Mouse (Mus musculus) urinary bladder, postnatal 10 days (tissue): ENCODE measurements around the gene Hus1.

Experiments used
- DNase-seq: peaks from one replicate; pipeline ENCODE4 v3.0.0; 2022; ENCODE audit warnings: low spot score

Hus1 gene

DNA sequence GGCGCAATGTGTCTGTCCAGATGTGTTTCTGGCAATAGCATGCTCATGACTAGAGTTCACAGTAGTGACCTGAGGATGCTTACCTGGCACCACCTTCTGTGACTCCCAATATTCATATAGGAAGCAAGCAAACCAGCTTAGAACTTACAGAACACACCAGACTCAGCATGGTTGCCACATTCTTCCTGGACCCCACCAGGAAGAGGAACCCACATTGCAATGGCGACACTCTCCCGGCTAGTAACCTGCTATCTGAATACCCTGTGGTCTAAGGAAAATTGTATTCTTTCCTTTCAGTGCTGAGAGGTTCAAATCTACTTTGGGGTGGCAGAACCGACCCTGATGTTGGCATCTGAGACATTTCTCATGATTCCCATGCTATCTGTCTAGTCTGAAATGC is 32.8 kb downstream of the Hus1 start:
- DNase-seq, result no peak

DNA sequence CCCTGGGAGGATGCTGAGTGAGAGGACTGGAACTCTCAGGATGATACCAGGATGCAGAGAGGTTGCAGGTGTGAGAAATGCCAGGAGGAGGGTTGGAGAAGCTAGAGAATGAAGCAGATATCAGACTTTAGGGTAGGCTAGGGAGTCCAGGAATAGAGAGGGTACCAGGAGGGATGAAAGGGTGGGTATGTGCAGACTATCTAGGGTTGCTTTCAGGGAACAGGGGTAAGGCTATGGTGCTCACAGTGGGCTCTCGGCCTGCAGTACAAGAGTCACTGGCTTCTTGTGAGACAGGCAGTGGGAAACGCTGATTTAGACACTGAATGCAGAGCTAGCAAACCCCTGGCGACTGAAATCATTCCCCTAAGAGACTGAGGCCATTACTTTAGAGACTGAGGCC is 37.8 kb downstream of the Hus1 start, which contains the start of gene Pkd1l1:
TSS of gene Pkd1l1 (minus strand) at position 101 of the 400 bp plus-strand sequence.
- no peak for DNase-seq

DNA sequence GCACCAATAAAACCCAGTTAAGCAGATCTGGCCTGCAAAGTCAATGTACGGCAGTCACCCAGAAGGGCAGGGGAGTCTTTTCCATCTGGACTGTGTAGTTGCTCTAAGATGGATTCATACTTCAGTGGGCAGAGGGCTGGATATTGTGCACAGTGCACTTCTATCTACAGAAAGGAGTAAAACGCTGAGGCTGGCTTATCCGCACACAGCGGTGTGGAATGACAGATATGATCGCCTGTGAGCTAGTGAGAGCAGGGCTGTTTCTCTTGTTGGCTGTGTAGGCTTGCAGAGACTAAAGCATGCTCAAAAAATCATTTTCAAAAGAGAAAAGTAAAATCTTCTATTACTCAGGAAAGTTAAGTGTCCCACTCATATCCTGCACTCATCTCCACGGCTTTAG is 38.9 kb downstream of the Hus1 start:
- DNase-seq, result no peak

DNA sequence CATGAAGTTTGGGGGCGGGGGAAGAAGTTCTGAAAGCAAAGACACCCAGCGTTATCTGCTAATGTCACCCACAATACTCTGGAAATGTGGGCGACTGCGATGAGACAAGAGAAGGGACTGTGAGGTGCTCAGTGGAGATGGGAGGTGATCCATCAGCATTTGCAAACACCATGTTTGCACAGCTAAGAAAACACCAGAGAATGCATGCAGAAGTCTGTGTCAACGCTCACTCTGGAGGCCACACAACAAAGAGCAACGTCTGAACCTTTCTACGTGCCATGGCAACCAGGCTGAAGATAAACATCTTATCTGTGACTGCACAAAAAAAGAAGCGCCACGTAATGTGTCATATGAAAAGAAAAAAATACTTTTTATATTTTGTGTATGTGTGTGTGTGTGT is 40.5 kb downstream of the Hus1 start:
- DNase-seq, result no peak

DNA sequence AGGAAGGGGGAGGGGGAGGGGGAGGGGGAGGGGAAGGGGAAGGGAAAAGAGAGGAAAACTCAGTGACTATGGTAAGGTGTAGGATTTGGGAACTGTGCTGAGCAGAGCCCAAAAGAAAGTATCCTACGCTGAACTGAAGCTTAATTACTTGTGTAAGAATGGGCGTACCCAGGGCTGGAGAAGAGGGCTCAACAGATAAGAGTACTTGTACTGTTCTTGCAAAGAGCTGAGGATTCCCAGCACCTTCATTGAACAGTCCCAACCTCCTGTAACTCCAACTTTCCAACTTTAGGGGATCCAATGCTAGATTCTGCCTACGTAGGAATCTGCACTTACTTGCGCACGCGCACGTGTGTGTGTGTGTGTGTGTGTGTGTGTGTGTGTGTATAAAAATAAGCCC is 42.9 kb downstream of the Hus1 start:
- DNase-seq, result no peak

DNA sequence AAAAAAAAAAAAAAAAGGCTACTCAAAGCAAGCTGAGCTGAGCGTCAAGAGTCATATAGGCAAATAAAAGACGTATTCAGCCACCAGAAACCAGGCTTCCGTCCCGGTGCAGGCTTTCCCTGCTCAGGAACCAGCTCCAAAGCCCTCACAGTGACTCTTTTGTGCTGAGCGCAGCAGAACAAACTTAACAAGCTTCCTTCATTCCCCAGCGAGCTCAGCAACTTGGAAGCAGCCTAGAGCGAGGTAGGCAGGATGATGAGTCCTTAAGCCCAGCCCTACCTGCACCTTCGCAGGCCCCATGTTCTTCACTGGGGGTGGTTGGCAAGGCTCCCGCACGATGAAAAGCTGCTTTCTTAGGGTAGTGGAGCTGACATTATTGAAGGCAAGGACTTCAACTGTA is 52.4 kb downstream of the Hus1 start:
- DNase-seq, result no peak

DNA sequence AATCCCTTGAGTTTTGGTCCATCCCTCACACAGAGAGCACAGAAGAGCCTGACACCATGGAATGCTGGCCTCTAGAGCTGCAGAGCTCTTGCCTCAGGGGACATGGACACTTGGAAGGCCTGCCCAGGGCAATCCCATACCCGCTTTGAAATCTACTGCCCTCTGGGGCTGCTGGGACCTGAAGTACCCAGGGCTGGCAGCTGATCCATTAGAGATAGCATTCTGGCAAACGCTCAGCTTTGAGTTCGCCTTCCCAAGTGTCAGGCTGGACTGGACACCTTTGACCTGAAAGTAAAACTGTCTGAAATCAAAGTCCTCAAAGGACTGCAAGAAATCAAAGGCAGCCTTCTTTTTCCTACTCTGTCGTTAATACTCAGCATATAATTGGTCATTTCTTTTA is 52.9 kb downstream of the Hus1 start:
- no peak for DNase-seq

DNA sequence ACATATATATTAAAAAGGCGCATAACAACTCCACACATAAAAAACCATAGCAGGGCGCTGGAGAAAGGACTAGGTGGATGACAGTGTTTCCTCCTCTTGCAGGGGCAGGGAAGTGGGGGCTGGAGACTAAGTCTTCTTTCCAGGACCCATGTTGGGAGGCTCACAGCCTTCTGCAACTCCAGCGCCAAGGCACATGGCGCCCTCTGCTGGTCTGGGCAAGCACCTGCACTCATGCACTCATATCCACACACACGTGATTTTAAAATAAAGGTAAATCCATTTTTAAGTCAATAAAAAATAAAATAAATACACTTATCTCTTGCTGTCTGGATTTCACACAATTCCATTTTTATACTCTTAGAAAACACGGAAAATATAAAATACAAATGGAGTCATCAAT is 54.0 kb downstream of the Hus1 start:
- no peak for DNase-seq

DNA sequence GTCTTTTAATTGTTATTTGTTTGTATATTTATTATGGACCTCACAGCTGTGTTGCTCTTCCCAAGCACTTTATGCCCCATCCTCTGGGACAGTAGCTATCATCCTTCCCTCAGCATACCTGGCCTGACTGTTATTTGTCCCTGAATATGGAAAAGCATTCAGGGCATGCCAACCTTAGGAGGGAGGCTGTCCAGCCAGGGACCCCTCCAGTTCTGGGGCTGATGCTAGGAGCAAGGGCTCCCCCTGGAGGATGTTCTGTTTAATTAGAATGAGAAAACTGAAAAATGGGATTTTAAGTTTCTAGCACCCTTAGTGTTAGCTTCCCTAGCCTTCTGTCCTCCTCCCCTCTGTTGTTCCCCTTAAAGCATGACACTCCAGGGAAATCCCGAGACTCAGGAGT is 55.3 kb downstream of the Hus1 start:
- no peak for DNase-seq

DNA sequence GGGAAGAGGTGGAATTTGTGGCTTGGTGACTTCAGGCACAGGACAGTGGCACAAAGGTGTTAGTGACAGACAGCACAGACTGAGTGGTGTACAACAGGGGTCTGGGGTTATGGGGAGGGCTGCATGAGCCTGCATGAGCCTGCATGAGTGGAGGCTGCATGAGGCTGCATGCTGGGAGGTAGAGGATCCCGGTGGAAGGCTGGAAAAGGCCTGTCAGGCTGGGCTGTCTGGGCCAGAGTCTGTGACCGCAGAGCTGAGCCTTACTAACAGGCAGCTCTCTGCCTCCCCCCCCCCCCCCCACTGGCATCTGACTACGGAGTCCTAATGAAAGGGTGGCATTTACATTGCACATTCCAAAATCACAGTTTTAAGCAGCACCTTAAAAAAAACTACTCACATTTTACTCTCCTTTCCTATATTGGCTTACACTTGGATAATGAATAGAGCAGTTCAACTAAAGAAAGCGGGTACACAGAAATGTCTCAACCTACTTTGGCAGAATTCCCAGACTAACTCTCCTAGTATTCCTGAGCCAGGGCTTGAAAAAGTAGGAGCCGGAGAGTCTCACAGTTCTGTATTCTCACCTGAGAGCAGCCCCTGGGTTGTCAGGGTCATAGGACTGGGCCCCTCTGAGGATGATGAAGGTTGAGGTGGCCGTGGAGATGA is 61.1 kb downstream of the Hus1 start:
- DNase-seq, result no peak

DNA sequence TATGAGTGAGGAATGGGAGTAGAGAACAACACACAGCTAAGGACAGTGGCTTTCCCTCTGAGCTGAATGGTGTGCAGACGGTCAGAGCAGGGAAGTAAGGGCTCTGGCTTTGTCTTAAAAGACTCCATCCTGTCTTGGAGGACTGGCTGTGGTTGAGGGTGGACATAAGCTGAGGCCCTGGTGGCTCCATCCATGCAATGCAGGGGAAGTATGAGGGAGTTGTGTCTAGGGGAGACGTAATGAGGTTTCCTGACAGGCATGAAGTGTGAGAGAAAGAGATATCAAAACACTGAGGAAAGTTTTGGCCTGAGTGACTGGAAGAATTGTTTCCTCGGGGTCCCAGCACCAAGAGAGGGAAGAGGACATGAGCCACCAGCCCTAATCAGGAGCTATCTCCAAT is 62.1 kb downstream of the Hus1 start:
- DNase-seq, result no peak

DNA sequence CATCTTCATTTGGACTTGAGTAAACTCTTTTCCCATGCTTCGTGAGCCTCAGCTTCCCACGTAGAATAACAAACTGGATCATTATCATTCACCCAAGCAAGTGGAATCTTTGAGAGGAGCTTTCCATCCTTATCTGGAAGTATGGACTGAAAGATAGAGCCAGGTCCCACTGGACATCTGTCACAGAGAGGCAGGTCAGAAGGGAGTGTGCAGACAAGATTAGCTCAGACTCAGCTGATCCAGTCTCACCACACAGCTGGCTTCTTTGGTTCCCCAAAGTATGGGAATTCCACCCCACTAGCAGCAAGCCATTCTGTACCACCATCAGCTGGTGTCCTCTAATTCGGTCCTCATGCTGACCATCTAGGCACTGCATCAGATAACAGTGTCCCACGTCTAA is 66.9 kb downstream of the Hus1 start:
- no peak for DNase-seq
